ENCODE assay signal across 17 mouse cellular contexts in the genomic region with DNA sequence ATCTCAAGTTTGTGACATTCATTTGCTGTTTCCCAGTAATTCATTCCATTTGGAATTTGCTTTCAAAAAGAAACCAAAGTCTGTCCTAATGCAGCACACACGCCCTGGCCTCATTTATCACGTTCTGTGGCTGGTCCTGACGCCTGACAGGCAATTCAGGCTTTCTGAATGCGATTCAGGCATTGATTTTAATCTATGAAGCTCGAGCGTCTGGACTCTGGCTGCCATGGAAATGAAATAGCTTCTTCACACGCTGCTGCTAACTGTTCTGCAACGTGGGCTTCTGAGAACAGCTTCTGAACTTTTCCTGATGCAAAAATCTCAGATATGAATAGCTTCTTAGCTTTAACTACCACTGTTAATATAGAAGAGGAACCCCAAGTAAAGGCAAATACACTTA.
DNase-seq lines count a peak whose midpoint lies in the region; ATAC-seq and TF ChIP-seq lines count a peak whose summit lies in the region.
"Had no signal": no experiment of that assay in that cellular context is flagged by ENCODE, and none has a peak within 500 bp of the region (broad histone marks: within the 10 kb centered on the region; RNA-seq: fewer than 3 reads in every experiment).

No protein-coding gene starts in this region.

- H3K4me3 ChIP-seq in layer of hippocampus, adult 2 months: no peak overlapping the region
- no peak overlapping the region for H3K4me3 ChIP-seq in hindbrain, embryonic 15.5 days
- H3K4me3 ChIP-seq in lung, adult 2 months (replicated peaks; ENCODE audit: extremely low read depth, low read depth, low read length): no peak overlapping the region
- H3K4me3 ChIP-seq: lung, embryonic 15.5 days had no signal

- peak overlapping the region; percentile 9; the same call in 1 of the 2 replicates for H3K4me2 ChIP-seq in hindbrain, embryonic 15.5 days

- WGBS in hindbrain, embryonic 15.5 days: 14% methylated on average over 8 of the region's 8 CpGs
- WGBS in lung, adult 2 months: 43% methylated on average over 8 of the region's 8 CpGs

- peak; percentile 49; the same call in 1 of the 2 replicates for ATAC-seq in hindbrain, embryonic 15.5 days (ENCODE audit: low FRiP score, low read depth)
- ATAC-seq: Patski had no signal

- peaks cover 30% of the 10 kb centered on the region for H3K4me1 ChIP-seq in hindbrain, embryonic 15.5 days (replicated peaks)
- no peaks in the 10 kb centered on the region for H3K4me1 ChIP-seq in lung, adult 2 months (ENCODE audit: control insufficient read depth, insufficient read depth, low read length)

- no peak overlapping the region; the same call in 1 of the 2 replicates for H3K27ac ChIP-seq in layer of hippocampus, adult 2 months
- 0 out of 2 replicates have a peak overlapping the region, but pooled peaks have one; percentile 23 for H3K27ac ChIP-seq in hindbrain, embryonic 15.5 days (replicated peaks)
- H3K27ac ChIP-seq: lung, embryonic 15.5 days had no signal

- no peaks in the 10 kb centered on the region for H3K9me3 ChIP-seq in hindbrain, embryonic 15.5 days
- H3K9me3 ChIP-seq: lung, embryonic 15.5 days had no signal

- no peaks in the 10 kb centered on the region for H3K36me3 ChIP-seq in hindbrain, embryonic 15.5 days
- H3K36me3 ChIP-seq: lung, embryonic 15.5 days had no signal

- TF ChIP-seq CTCF in layer of hippocampus, adult 2 months (conservative IDR thresholded peaks at IDR 0.05): no peak
- no peak for TF ChIP-seq CTCF in lung, adult 2 months (IDR thresholded peaks at IDR 0.05; ENCODE audit: insufficient read depth, low read length)

- H3K9ac ChIP-seq in hindbrain, embryonic 15.5 days: no peak overlapping the region
- H3K9ac ChIP-seq: lung, embryonic 15.5 days had no signal

- no peak for TF ChIP-seq POLR2A in lung, adult 2 months (IDR thresholded peaks at IDR 0.05; ENCODE audit: borderline replicate concordance, extremely low read depth, low read depth, low read length)

- no peaks in the 10 kb centered on the region for H3K27me3 ChIP-seq in hindbrain, embryonic 15.5 days
- H3K27me3 ChIP-seq: CH12.LX; lung, embryonic 15.5 days; Patski had no signal

- peak; percentile 36 for DNase-seq in embryo, embryonic 10 days (ENCODE audit: low spot score)
- DNase-seq in embryo, embryonic 9.5 days (ENCODE audit: extremely low spot score): no peak
- peak; percentile 12 to 15 for DNase-seq in layer of hippocampus, adult 2 months (ENCODE audit: low spot score in 2 of 2)
- DNase-seq in layer of hippocampus, postnatal 10 days (ENCODE audit: low spot score in 2 of 2): no peak
- peak; percentile 40 for DNase-seq in embryo, embryonic 11 days
- no peak for DNase-seq in adrenal gland, adult 18-20 months (ENCODE audit: low spot score in 2 of 2)
- DNase-seq in lung, adult 2 months: no peak
- DNase-seq: cerebellum, adult 8-10 months; gastrocnemius, postnatal 25 days; kidney, adult 18-20 months; kidney, postnatal 25 days; liver; thymus, postnatal 25 days had no signal

Comparison
In these comparisons a context has a peak if more than half of its experiments do, and no peak if none do; other contexts are left out.
1. DNase-seq: peak in embryo, embryonic 10 days (single experiment), layer of hippocampus, adult 2 months (2 of 2) and embryo, embryonic 11 days (single experiment); none in embryo, embryonic 9.5 days (single experiment), layer of hippocampus, postnatal 10 days (0 of 2), adrenal gland, adult 18-20 months (0 of 2) and lung, adult 2 months (single experiment).